ENCODE assay signal across 9 mouse cellular contexts in the genomic region with DNA sequence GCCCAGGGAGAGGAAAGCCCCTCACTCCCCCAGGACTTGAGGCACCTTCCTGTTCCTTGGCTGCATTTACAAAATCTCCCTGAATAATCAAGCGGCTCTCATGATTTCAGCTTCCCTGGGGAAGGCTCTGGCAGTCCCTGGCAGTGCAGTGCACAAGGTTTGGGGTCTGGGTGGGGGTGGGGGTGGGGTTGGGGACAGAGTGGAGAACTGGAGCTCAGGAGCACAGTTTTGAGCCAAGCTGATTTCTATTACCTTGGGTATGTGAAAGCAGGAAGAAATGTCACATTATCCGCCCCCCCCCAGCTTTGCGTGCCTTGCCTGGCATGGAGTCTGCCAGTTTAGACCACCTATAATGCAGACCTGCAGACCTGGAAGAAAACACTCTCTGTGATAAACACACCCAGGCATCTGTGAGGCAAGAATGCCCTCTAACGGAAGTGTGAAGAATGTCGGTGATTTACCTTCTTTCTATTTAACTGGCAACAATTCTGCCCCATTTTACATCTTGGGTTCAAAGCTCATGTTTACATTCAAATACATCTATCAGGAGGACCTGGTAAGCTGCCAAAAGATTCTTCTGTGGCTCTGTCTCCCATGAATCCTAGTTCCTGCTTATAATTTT.
DNase-seq lines count a peak whose midpoint lies in the region; ATAC-seq and TF ChIP-seq lines count a peak whose summit lies in the region.
"Had no signal": no experiment of that assay in that cellular context is flagged by ENCODE, and none has a peak within 500 bp of the region (broad histone marks: within the 10 kb centered on the region; RNA-seq: fewer than 3 reads in every experiment).

No protein-coding gene starts in this region.

- H3K27me3 ChIP-seq in heart, postnatal 0 days (ENCODE audit: control insufficient read depth, insufficient read depth, low read length): no peaks in the 10 kb centered on the region
- no peaks in the 10 kb centered on the region for H3K27me3 ChIP-seq in heart, embryonic 12.5 days (replicated peaks)
- no peaks in the 10 kb centered on the region for H3K27me3 ChIP-seq in intestine, embryonic 15.5 days (replicated peaks)

- H3K9ac ChIP-seq in heart, postnatal 0 days (replicated peaks; ENCODE audit: low read depth, low read length): no peak overlapping the region
- no peak overlapping the region for H3K9ac ChIP-seq in heart, embryonic 12.5 days
- no peak overlapping the region for H3K9ac ChIP-seq in intestine, embryonic 15.5 days

- 38% methylated on average over 5 of the region's 5 CpGs for WGBS in heart, postnatal 0 days
- 41% methylated on average over 5 of the region's 5 CpGs for WGBS in heart, embryonic 12.5 days
- WGBS in intestine, embryonic 15.5 days: 35% methylated on average over 5 of the region's 5 CpGs

- no peaks in the 10 kb centered on the region for H3K9me3 ChIP-seq in heart, postnatal 0 days (replicated peaks; ENCODE audit: control insufficient read depth, low read length)
- H3K9me3 ChIP-seq in heart, embryonic 12.5 days (replicated peaks): no peaks in the 10 kb centered on the region
- H3K9me3 ChIP-seq in intestine, embryonic 15.5 days: no peaks in the 10 kb centered on the region

- no peak overlapping the region for H3K4me3 ChIP-seq in heart, postnatal 0 days (ENCODE audit: low read depth, low read length)
- no peak overlapping the region for H3K4me3 ChIP-seq in heart, embryonic 12.5 days
- no peak overlapping the region for H3K4me3 ChIP-seq in brown adipose tissue, adult 24 weeks (ENCODE audit: insufficient read depth, low read depth, low read length)
- H3K4me3 ChIP-seq in intestine, embryonic 15.5 days (replicated peaks): no peak overlapping the region

- H3K27ac ChIP-seq in heart, postnatal 0 days (ENCODE audit: low read depth): no peak overlapping the region
- H3K27ac ChIP-seq in heart, embryonic 12.5 days (ENCODE audit: poor library complexity, severe bottlenecking): no peak overlapping the region
- H3K27ac ChIP-seq in brown adipose tissue, adult 24 weeks (replicated peaks; ENCODE audit: low read depth, low read length): peak overlapping the region; percentile 82; the same call in 1 of the 2 replicates
- 0 out of 2 replicates have a peak overlapping the region, but pooled peaks have one; percentile 27 for H3K27ac ChIP-seq in intestine, embryonic 15.5 days

- TF ChIP-seq EP300 in heart, postnatal 0 days (IDR thresholded peaks at IDR 0.05; ENCODE audit: low read depth): no peak

- no peak for ATAC-seq in heart, postnatal 0 days (ENCODE audit: insufficient read depth, low read depth)
- ATAC-seq in heart, embryonic 12.5 days (ENCODE audit: insufficient number of reproducible peaks, low FRiP score): no peak
- peak; percentile 83 for ATAC-seq in intestine, embryonic 15.5 days
- no peak for ATAC-seq in megakaryocyte progenitor cell, adult 5-6 weeks (replicated peaks; ENCODE audit: poor library complexity)

- H3K4me2 ChIP-seq in heart, postnatal 0 days (ENCODE audit: low read depth, low read length): no peak overlapping the region
- no peak overlapping the region for H3K4me2 ChIP-seq in heart, embryonic 12.5 days
- no peak overlapping the region for H3K4me2 ChIP-seq in intestine, embryonic 15.5 days (replicated peaks)

- H3K36me3 ChIP-seq in heart, postnatal 0 days (replicated peaks; ENCODE audit: control insufficient read depth, insufficient read depth, low read length): no peaks in the 10 kb centered on the region
- H3K36me3 ChIP-seq in heart, embryonic 12.5 days: no peaks in the 10 kb centered on the region
- H3K36me3 ChIP-seq in intestine, embryonic 15.5 days: no peaks in the 10 kb centered on the region

- peak; percentile 44 for TF ChIP-seq CTCF in heart, postnatal 0 days (IDR thresholded peaks at IDR 0.05; ENCODE audit: low read depth)

- H3K4me1 ChIP-seq in heart, postnatal 0 days (ENCODE audit: control insufficient read depth, insufficient read depth): no peaks in the 10 kb centered on the region
- no peaks in the 10 kb centered on the region for H3K4me1 ChIP-seq in heart, embryonic 12.5 days (replicated peaks)
- peaks cover 8% of the 10 kb centered on the region; the same call in 1 of the 2 replicates for H3K4me1 ChIP-seq in brown adipose tissue, adult 24 weeks (ENCODE audit: control insufficient read depth, insufficient read depth, insufficient read length, low read length)
- 0 out of 2 replicates have a peak, but pooled peaks cover 6% of the 10 kb centered on the region for H3K4me1 ChIP-seq in intestine, embryonic 15.5 days (replicated peaks)

- peak; percentile 7 for DNase-seq in heart, postnatal 0 days (ENCODE audit: low spot score)
- peak; percentile 25 for DNase-seq in 3T3-L1 (ENCODE audit: low read depth, low spot score)
- DNase-seq in ovary, postnatal 36 days (ENCODE audit: low spot score): no peak
- DNase-seq in gastrocnemius, postnatal 10 days: no peak
- DNase-seq: thymus, postnatal 4 days had no signal

Comparison
In these comparisons a context has a peak if more than half of its experiments do, and no peak if none do; other contexts are left out.
1. DNase-seq: peak in heart, postnatal 0 days (single experiment) and 3T3-L1 (single experiment); none in ovary, postnatal 36 days (single experiment) and gastrocnemius, postnatal 10 days (single experiment).
2. H3K27ac ChIP-seq: peak in brown adipose tissue, adult 24 weeks (single experiment) and intestine, embryonic 15.5 days (single experiment); none in heart, postnatal 0 days (single experiment) and heart, embryonic 12.5 days (single experiment).